Mouse (Mus musculus): ENCODE results near the gene Atp8b3. TPM values are rescaled to one million over a fixed set of nuclear protein-coding genes. Genes with fewer than 3 reads are reported as not detected.

Gene Atp8b3
- polyA plus RNA-seq, 1 experiment from 2014 or later: 0.51 TPM

GRCm38 (mm10) chr10:80560621-80561020, 21.7 kb upstream of the Atp8b3 start:
- Histone ChIP-seq H3K36me3 (replicated peaks) (peaks cover 10% of the 10 kb centered on the region; the same call in 1 of the 2 replicates), H3K27ac (peak overlapping the region; percentile 95), H3K9me3 (no peaks in the 10 kb centered on the region), H3K4me3 (peak overlapping the region; percentile 79), H3K4me1 (peaks cover 51% of the 10 kb centered on the region), H3K27me3 (ENCODE audit: poor library complexity, severe bottlenecking) (no peaks in the 10 kb centered on the region)
- DNase-seq (ENCODE audit: extremely low spot score, low spot score): no peak
- WGBS: 2% methylated on average over 13 of the region's 13 CpGs

DNA sequence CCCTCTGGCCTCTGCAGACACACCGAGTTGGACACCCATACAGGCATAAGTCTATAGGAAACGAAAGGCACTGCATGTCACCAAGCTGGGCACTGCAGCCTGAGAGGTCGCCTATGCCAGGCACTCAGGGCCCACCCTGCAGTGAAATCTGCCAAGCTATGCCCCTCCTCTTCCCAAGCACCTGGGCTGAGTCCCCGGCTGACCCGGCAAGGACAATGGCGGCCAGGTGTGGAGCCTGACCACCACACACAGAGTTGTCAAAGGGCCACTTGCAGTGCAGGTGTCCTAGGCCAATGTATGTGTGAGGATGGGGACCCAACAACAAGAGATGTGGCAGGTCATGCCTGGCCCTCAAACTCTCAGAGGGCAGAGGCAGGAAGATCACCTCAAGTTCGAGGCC, 20.5 kb upstream of the Atp8b3 start:
- H3K4me3 ChIP-seq: peak overlapping the region; percentile 79
- no peaks in the 10 kb centered on the region for H3K9me3 ChIP-seq
- H3K4me1 ChIP-seq: peaks cover 51% of the 10 kb centered on the region
- no peak overlapping the region for H3K27ac ChIP-seq
- no peak for DNase-seq (ENCODE audit: extremely low spot score, low spot score)
- no peaks in the 10 kb centered on the region for H3K27me3 ChIP-seq (ENCODE audit: poor library complexity, severe bottlenecking)
- 89% methylated on average over 7 of the region's 7 CpGs for WGBS
- peaks cover 6% of the 10 kb centered on the region; the same call in 1 of the 2 replicates for H3K36me3 ChIP-seq (replicated peaks)

DNA sequence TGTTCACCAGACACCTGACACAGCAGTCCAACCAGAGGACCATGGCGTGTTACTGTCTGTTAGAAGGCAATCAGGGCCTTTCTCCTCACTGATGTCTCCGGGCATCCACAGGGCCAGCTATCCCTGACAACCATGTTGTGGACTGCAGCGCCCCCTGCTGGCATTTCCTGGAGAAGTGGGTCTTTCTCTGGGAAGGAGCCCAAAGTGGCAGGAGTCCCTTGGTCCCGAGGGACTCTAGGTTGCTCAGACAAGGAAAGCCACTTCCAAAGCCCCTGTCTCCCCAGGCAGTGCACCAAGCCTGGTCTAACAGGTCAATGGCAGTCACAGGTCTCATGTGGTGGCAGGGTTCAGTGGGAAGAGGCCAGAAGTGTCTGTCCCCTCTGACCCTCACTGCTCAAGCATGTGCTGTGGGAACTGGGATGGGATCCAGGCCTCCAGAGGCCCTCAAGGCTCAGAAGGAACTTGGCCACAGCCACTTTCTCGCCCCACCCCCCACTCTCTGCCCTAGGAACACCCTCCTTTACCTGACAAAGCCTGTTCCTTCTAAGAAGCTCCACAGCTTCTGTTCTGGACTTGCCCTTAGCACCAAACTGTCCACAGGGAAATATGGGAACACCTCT, 18.5 kb upstream of the Atp8b3 start:
- 39% methylated on average over 5 of the region's 5 CpGs for WGBS
- H3K36me3 ChIP-seq (replicated peaks): peaks cover 9% of the 10 kb centered on the region; the same call in 1 of the 2 replicates
- peaks cover 57% of the 10 kb centered on the region for H3K4me1 ChIP-seq
- no peaks in the 10 kb centered on the region for H3K27me3 ChIP-seq (ENCODE audit: poor library complexity, severe bottlenecking)
- H3K9me3 ChIP-seq: no peaks in the 10 kb centered on the region
- peak; percentile 75 for DNase-seq (ENCODE audit: extremely low spot score, low spot score)
- H3K27ac ChIP-seq: no peak overlapping the region
- no peak overlapping the region for H3K4me3 ChIP-seq

- H3K36me3 ChIP-seq (replicated peaks): peaks cover 29% of the 10 kb centered on the region
- WGBS: 84% methylated on average over 6 of the region's 6 CpGs
- DNase-seq (ENCODE audit: extremely low spot score, low spot score): no peak
- no peaks in the 10 kb centered on the region for H3K27me3 ChIP-seq (ENCODE audit: poor library complexity, severe bottlenecking)
- no peak overlapping the region for H3K27ac ChIP-seq
- H3K4me3 ChIP-seq: no peak overlapping the region
- H3K4me1 ChIP-seq: peaks cover 33% of the 10 kb centered on the region
- H3K9me3 ChIP-seq: no peaks in the 10 kb centered on the region
These were observed 15.1 kb upstream of the Atp8b3 start for GRCm38 (mm10) chr10:80553997-80554396.

DNA sequence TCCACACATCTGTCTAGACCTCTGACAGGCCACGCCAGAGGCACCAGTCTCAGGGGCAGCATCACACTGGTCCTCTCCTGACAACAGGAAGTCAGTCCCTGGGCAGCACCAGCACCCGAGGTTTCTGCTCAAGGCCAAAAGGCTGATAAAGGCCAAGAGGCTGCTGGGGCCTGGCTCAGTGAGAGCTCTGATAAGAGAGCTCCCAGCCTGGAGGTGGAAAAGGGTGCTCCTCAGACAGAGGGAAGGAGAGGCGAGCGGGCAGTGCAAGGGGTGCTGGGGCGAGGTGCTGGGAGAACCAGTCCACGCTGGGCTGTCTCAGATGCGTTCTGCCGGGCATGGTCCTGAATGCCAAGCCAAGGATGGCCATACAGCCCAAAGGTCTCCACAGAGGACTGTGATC, 14.7 kb upstream of the Atp8b3 start:
- H3K9me3 ChIP-seq: no peaks in the 10 kb centered on the region
- no peak overlapping the region for H3K4me3 ChIP-seq
- H3K27ac ChIP-seq: no peak overlapping the region
- H3K36me3 ChIP-seq (replicated peaks): peaks cover 33% of the 10 kb centered on the region
- H3K4me1 ChIP-seq: peaks cover 33% of the 10 kb centered on the region
- H3K27me3 ChIP-seq (ENCODE audit: poor library complexity, severe bottlenecking): no peaks in the 10 kb centered on the region
- WGBS: 90% methylated on average over 8 of the region's 8 CpGs
- DNase-seq (ENCODE audit: extremely low spot score, low spot score): no peak

DNA sequence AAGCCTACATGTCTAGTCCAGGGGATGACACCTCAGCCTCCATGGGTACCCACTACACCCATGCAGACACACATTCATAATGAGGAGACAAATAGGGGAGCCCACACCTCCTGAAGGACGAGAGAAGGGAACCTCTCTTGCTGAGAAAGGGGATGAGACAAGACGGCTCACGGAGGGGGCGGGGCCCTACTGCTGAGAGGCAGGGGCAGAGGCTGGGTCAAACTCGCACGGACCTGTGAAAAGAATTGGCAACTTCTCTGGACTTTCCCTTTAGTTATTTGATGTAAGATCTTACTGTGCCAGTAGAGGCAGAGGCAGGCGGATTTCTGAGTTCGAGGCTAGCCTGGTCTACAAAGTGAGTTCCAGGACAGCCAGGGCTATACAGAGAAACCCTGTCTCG, 13.4 kb upstream of the Atp8b3 start:
- no peaks in the 10 kb centered on the region for H3K27me3 ChIP-seq (ENCODE audit: poor library complexity, severe bottlenecking)
- WGBS: 62% methylated on average over 9 of the region's 9 CpGs
- H3K36me3 ChIP-seq (replicated peaks): peaks cover 45% of the 10 kb centered on the region
- peaks cover 23% of the 10 kb centered on the region for H3K4me1 ChIP-seq
- H3K9me3 ChIP-seq: no peaks in the 10 kb centered on the region
- H3K27ac ChIP-seq: no peak overlapping the region
- no peak overlapping the region for H3K4me3 ChIP-seq
- DNase-seq (ENCODE audit: extremely low spot score, low spot score): no peak

DNA sequence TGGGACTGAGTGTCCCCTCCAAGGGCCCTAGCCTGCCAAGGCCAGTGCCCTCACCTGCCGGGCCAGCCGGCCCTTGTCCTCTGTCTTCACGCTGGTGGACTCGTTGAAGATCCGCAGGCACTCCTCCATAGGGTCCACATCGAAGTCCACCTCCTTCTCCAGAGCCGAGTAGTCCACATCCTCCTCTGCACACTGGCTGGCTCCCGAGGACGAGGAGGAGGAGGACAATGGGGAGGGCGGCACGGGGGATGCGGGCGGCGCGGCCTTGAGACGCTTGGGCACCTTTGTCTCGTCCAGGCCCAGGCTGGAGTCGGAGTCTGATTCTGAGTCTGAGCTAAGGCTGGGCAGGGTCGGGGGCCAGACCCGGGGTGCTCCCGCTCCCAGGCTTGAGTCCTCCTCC, 10.4 kb upstream of the Atp8b3 start:
- H3K4me1 ChIP-seq: peaks cover 14% of the 10 kb centered on the region; the same call in 1 of the 2 replicates
- H3K4me3 ChIP-seq: 0 out of 2 replicates have a peak overlapping the region, but pooled peaks have one; percentile 5
- H3K36me3 ChIP-seq (replicated peaks): peaks cover 73% of the 10 kb centered on the region
- H3K27me3 ChIP-seq (ENCODE audit: poor library complexity, severe bottlenecking): no peaks in the 10 kb centered on the region
- H3K9me3 ChIP-seq: no peaks in the 10 kb centered on the region
- no peak for DNase-seq (ENCODE audit: extremely low spot score, low spot score)
- no peak overlapping the region for H3K27ac ChIP-seq
- 92% methylated on average over 21 of the region's 21 CpGs for WGBS

DNA sequence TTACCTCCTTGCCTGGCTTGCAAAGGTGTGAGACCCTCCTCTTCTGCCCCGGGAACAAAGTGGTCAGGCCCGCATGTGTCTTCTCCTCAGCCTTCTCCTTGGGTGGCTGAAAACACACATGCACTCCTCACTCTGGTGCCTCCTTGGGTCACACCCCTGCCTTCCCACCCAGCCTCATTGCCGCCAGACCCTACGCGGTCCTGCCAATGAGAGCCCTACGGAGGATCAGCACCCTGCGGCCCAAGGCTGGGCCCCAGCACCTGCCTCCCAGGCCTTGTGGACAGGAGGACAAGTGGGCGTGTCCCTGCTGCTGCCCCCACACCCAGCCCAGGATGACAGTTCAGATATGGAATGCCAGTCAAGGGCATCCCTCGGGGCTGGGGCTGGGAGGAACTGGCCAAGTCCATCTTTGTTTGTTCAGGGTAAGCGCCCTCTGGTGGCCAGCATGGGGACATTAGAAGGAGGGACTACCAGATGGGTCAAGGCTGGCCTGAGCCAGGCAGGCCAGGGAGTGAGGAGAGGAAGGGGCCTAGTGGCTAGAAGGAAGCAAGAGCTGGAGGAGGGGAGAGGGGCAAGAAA, 9.6 kb upstream of the Atp8b3 start:
- Histone ChIP-seq H3K27ac (no peak overlapping the region), H3K9me3 (no peaks in the 10 kb centered on the region), H3K4me1 (peaks cover 10% of the 10 kb centered on the region; the same call in 1 of the 2 replicates), H3K36me3 (replicated peaks) (peaks cover 75% of the 10 kb centered on the region), H3K4me3 (0 out of 2 replicates have a peak overlapping the region, but pooled peaks have one; percentile 5), H3K27me3 (ENCODE audit: poor library complexity, severe bottlenecking) (no peaks in the 10 kb centered on the region)
- DNase-seq (ENCODE audit: extremely low spot score, low spot score): peak; percentile 77
- 75% methylated on average over 10 of the region's 10 CpGs for WGBS

DNA sequence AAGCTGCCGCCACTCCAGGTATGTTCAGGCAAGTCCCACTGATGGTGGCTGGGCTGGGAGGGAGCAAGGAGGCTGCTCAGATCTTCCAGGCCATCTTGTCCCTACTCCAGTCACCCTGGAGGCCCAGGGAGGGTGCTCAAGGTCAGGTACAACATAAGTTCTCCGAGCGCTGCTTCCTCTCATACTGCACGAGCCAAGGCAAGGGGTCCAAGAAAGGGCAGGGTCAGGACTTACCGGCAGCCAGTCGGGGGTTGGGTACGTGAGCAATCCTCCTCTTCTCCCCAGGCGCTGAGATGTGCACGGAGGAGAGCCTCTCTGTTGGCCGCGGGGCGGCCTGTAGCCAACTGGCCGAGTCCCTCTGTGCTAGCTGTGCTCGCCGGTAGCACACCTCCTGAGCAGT, 8.6 kb upstream of the Atp8b3 start:
- Histone ChIP-seq H3K4me3 (no peak overlapping the region), H3K36me3 (replicated peaks) (peaks cover 84% of the 10 kb centered on the region), H3K27ac (no peak overlapping the region), H3K4me1 (peaks cover 7% of the 10 kb centered on the region; the same call in 1 of the 2 replicates), H3K27me3 (ENCODE audit: poor library complexity, severe bottlenecking) (no peaks in the 10 kb centered on the region), H3K9me3 (no peaks in the 10 kb centered on the region)
- WGBS: 97% methylated on average over 15 of the region's 15 CpGs
- DNase-seq (ENCODE audit: extremely low spot score, low spot score): no peak

DNA sequence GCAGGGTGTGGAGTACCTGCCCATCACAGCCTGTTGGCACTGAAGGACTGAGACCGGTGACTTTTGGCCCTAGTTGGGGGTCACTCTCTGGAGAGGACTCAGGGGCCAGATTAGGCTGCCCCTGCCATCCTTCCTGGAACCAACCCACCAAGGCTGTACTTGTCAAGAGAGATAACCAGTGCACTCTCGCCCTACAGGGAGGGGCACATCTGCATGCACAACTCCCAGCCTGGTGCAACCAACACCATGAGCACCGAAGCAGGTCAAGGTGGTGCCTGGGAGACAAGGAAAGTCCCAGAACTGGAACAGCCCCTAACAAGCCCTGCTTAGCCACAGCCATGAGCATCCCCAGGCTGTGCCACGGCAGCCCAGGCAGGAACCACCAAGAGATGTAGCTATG, 8.0 kb upstream of the Atp8b3 start:
- 94% methylated on average over 4 of the region's 4 CpGs for WGBS
- Histone ChIP-seq H3K27me3 (ENCODE audit: poor library complexity, severe bottlenecking) (no peaks in the 10 kb centered on the region), H3K9me3 (no peaks in the 10 kb centered on the region), H3K27ac (no peak overlapping the region), H3K36me3 (replicated peaks) (peaks cover 90% of the 10 kb centered on the region), H3K4me3 (no peak overlapping the region), H3K4me1 (peaks cover 7% of the 10 kb centered on the region; the same call in 1 of the 2 replicates)
- no peak for DNase-seq (ENCODE audit: extremely low spot score, low spot score)

DNA sequence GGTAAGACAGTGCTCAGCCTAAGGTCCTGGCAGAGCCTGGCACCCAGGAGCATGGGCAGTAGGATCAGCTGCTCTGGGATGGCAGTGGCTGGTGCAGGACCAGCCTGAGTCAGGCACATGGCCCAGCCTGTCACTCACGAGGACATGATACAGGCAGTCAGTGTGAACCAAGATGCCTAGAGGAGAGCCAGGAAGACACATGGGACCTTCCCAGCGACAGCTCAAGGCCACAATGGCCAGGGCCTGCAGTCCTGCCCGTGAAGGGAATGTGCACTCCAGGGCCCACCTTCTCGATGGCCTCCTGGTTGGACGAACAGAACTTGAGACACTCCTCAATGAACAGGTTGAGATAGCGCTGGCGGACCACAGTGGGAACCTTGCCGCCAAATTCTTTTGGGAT, 6.7 kb upstream of the Atp8b3 start:
- H3K4me3 ChIP-seq: no peak overlapping the region
- no peaks in the 10 kb centered on the region for H3K9me3 ChIP-seq
- no peaks in the 10 kb centered on the region for H3K27me3 ChIP-seq (ENCODE audit: poor library complexity, severe bottlenecking)
- no peak overlapping the region for H3K27ac ChIP-seq
- 90% methylated on average over 8 of the region's 8 CpGs for WGBS
- peaks cover 100% of the 10 kb centered on the region for H3K36me3 ChIP-seq (replicated peaks)
- no peak for DNase-seq (ENCODE audit: extremely low spot score, low spot score)
- peaks cover 7% of the 10 kb centered on the region; the same call in 1 of the 2 replicates for H3K4me1 ChIP-seq

- WGBS: 93% methylated on average over 14 of the region's 14 CpGs
- Histone ChIP-seq H3K4me3 (no peak overlapping the region), H3K27me3 (ENCODE audit: poor library complexity, severe bottlenecking) (peaks cover 2% of the 10 kb centered on the region; the same call in 1 of the 2 replicates), H3K9me3 (no peaks in the 10 kb centered on the region), H3K36me3 (replicated peaks) (peaks cover 83% of the 10 kb centered on the region), H3K27ac (no peak overlapping the region), H3K4me1 (peaks cover 14% of the 10 kb centered on the region)
- no peak for DNase-seq (ENCODE audit: extremely low spot score, low spot score)
These were observed 4.9 kb upstream of the Atp8b3 start for GRCm38 (mm10) chr10:80543873-80544272.

DNA sequence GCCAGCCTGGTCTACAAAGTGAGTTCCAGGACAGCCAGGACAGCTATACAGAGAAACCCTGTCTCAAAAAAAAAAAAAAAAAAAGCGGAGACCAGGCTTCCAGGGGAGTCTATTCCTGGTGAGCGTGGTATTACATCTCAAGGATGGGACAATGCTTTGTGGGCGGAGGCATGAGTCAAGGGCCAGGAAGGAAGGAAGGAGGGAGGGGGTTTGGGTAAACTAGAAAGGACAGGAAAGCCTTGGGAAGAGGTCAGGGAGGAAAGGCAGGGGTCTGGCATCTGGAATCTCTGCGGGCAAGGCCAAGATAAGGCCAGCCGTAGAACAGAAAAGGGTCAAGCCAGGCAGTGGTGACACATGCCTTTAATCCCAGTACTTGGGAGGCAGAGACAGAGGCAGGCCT, 569 bp upstream of the Atp8b3 start:
- Histone ChIP-seq H3K4me1 (peaks cover 31% of the 10 kb centered on the region), H3K27me3 (ENCODE audit: poor library complexity, severe bottlenecking) (peaks cover 46% of the 10 kb centered on the region), H3K4me3 (peak overlapping the region; percentile 44), H3K36me3 (replicated peaks) (peaks cover 39% of the 10 kb centered on the region), H3K27ac (no peak overlapping the region), H3K9me3 (no peaks in the 10 kb centered on the region)
- DNase-seq (ENCODE audit: extremely low spot score, low spot score): no peak
- WGBS: 59% methylated on average over 5 of the region's 5 CpGs
